Mouse (Mus musculus) heart, postnatal 0 days (tissue): Measurements from ENCODE around the gene Gm17606. TPM values are rescaled to one million over a fixed set of nuclear protein-coding genes. Genes with fewer than 3 reads are reported as not detected.

ENCODE experiments used
- ATAC-seq: fragments of 200-750 bp; cut with Nextera tagmentation; 2 replicates; pipeline ENCODE4 v1.8.0; 2017; ENCODE audit warnings: low read depth, moderate number of reproducible peaks, moderate library complexity; ENCODE audit not compliant: insufficient read depth
- DNase-seq: peaks from one replicate; pipeline ENCODE4 v3.0.0-alpha.2; 2016; ENCODE audit warnings: low spot score
- H3K27ac ChIP-seq: fragments of 300-500 bp; sonication (generic); 2 replicates; pipeline ENCODE4 v1.5.1; 2014; ENCODE audit warnings: low read depth, mild to moderate bottlenecking
- H3K27me3 ChIP-seq: fragments of 300-500 bp; sonication (generic); 2 replicates; pipeline ENCODE4 v1.6.1; 2014; ENCODE audit warnings: low read length, mixed read lengths; ENCODE audit not compliant: control insufficient read depth, insufficient read depth
- H3K36me3 ChIP-seq: fragments of 300-500 bp; sonication (generic); replicated peaks from 2 replicates; pipeline ENCODE4 v1.6.1; 2014; ENCODE audit warnings: low read length, mixed read lengths; ENCODE audit not compliant: control insufficient read depth, insufficient read depth
- H3K4me1 ChIP-seq: fragments of 300-500 bp; sonication (generic); 2 replicates; pipeline ENCODE4 v1.6.1; 2014; ENCODE audit warnings: antibody characterized with exemption; ENCODE audit not compliant: control insufficient read depth, insufficient read depth
- H3K4me2 ChIP-seq: fragments of 300-500 bp; sonication (generic); 2 replicates; pipeline ENCODE4 v1.6.1; 2014; ENCODE audit warnings: low read depth, mild to moderate bottlenecking, low read length, moderate library complexity
- H3K4me3 ChIP-seq: fragments of 300-500 bp; sonication (generic); 2 replicates; pipeline ENCODE4 v1.5.1; 2014; ENCODE audit warnings: low read depth, low read length
- H3K9ac ChIP-seq: fragments of 300-500 bp; sonication (generic); replicated peaks from 2 replicates; pipeline ENCODE4 v1.6.1; 2014; ENCODE audit warnings: low read depth, low read length, mixed read lengths
- H3K9me3 ChIP-seq: fragments of 300-500 bp; sonication (generic); replicated peaks from 2 replicates; pipeline ENCODE4 v1.6.1; 2016; ENCODE audit warnings: low read length; ENCODE audit not compliant: control insufficient read depth
- CTCF ChIP-seq: IDR thresholded peaks from 2 replicates; pipeline ENCODE4 v1.5.1; 2016; ENCODE audit warnings: antibody characterized with exemption, control low read depth, low read depth
- EP300 ChIP-seq: IDR thresholded peaks from 2 replicates; pipeline ENCODE4 v1.6.1; 2016; ENCODE audit warnings: antibody characterized with exemption, low read depth
- WGBS: fragments of 180-500 bp; shearing (Covaris S2); extraction: QIAGEN DNeasy Blood & Tissue Kit; methylation state at CpG from one replicate; pipeline ENCODE4 v1.1.7; 2014; 5-methylcytosine and 5-hydroxymethylcytosine counted together
- polyA plus RNA-seq: library from polyadenylated mRNA; unstranded; fragments of >200 nt; fragmentation: Nextera tagmentation; extraction: Ambion mirVana; gene quantifications from 2 replicates; pipeline ENCODE4 v1.2.1, GENCODE M21; 2015
- total RNA-seq: library from RNA; depleted of rRNA; stranded (reverse); fragments of >200 nt; gene quantifications from 2 replicates; pipeline ENCODE4 v1.2.3, GENCODE M21; 2014; ENCODE audit warnings: low replicate concordance

Gm17606 gene
- total and polyA plus RNA-seq, 2 experiments from 2014 or later, result not detected

GRCm38 (mm10) chr14:54678657-54679304 lies 38.0 kb downstream of the Gm17606 start:
- H3K4me2 ChIP-seq, result no peak overlapping the region
- no peak overlapping the region for H3K4me3 ChIP-seq
- ATAC-seq (no peak), DNase-seq (no peak)
- H3K9ac ChIP-seq, result no peak overlapping the region
- peaks cover 67% of the 10 kb centered on the region for H3K36me3 ChIP-seq
- no peaks in the 10 kb centered on the region for H3K9me3 ChIP-seq
- H3K27me3 ChIP-seq, result no peaks in the 10 kb centered on the region
- H3K4me1 ChIP-seq, result no peaks in the 10 kb centered on the region; the same call in 1 of the 2 replicates
- TF ChIP-seq EP300 (no peak), CTCF (no peak)
- 88% methylated on average over 16 of the region's 16 CpGs for WGBS
- no peak overlapping the region for H3K27ac ChIP-seq

- Histone ChIP-seq H3K9me3 (no peaks in the 10 kb centered on the region), H3K4me3 (no peak overlapping the region), H3K9ac (no peak overlapping the region), H3K27me3 (no peaks in the 10 kb centered on the region), H3K4me1 (peaks cover 7% of the 10 kb centered on the region), H3K27ac (no peak overlapping the region), H3K36me3 (peaks cover 40% of the 10 kb centered on the region), H3K4me2 (no peak overlapping the region)
- DNase-seq (no peak), ATAC-seq (no peak)
- TF ChIP-seq EP300, result no peak
- no peak for TF ChIP-seq CTCF
- WGBS, result 80% methylated on average over 3 of the region's 3 CpGs
Measured at GRCm38 (mm10) chr14:54682396-54682795, 41.6 kb downstream of the Gm17606 start.

GRCm38 (mm10) chr14:54685471-54685870 lies 44.7 kb downstream of the Gm17606 start:
- H3K27ac ChIP-seq, result peak overlapping the region; percentile 97
- ATAC-seq, result no peak
- 7% methylated on average over 8 of the region's 8 CpGs for WGBS
- peak overlapping the region; percentile 85 for H3K4me2 ChIP-seq
- H3K36me3 ChIP-seq, result peaks cover 32% of the 10 kb centered on the region
- peak overlapping the region; percentile 93 for H3K9ac ChIP-seq
- no peaks in the 10 kb centered on the region for H3K27me3 ChIP-seq
- DNase-seq, result no peak
- H3K4me3 ChIP-seq, result peak overlapping the region; percentile 87
- H3K9me3 ChIP-seq, result no peaks in the 10 kb centered on the region
- peaks cover 11% of the 10 kb centered on the region for H3K4me1 ChIP-seq
- TF ChIP-seq CTCF (no peak), EP300 (no peak)

- DNase-seq (peak; percentile 94), ATAC-seq (peak; percentile 67)
- Histone ChIP-seq H3K4me1 (peaks cover 11% of the 10 kb centered on the region), H3K27me3 (no peaks in the 10 kb centered on the region), H3K9me3 (no peaks in the 10 kb centered on the region), H3K36me3 (peaks cover 38% of the 10 kb centered on the region), H3K4me3 (peak within 1 kb of the TSS; percentile 87), H3K4me2 (peak within 1 kb of the TSS; percentile 85), H3K27ac (peak within 1 kb of the TSS; percentile 97), H3K9ac (peak within 1 kb of the TSS; percentile 93)
- WGBS, result under 1% methylated on average over 38 of the region's 41 CpGs
- 0 out of 2 replicates have a peak, but pooled peaks have one; percentile 42 for TF ChIP-seq EP300
- TF ChIP-seq CTCF, result peak; percentile 38
Measured at GRCm38 (mm10) chr14:54686063-54686521, 45.3 kb downstream of the Gm17606 start, which contains the start of gene 1700123O20Rik. 1700123O20Rik (plus strand) TSS chr14:54686216.

GRCm38 (mm10) chr14:54686522-54687143 lies 45.9 kb downstream of the Gm17606 start, which contains the start of gene Acin1:
Acin1 (minus strand) TSS chr14:54686931.
- ATAC-seq (peak; percentile 95), DNase-seq (peak; percentile 99)
- TF ChIP-seq EP300 (0 out of 2 replicates have a peak, but pooled peaks have one; percentile 6), CTCF (no peak)
- Histone ChIP-seq H3K4me1 (peaks cover 11% of the 10 kb centered on the region), H3K4me3 (peak within 1 kb of the TSS; percentile 87), H3K9ac (peak within 1 kb of the TSS; percentile 93), H3K27me3 (no peaks in the 10 kb centered on the region), H3K9me3 (no peaks in the 10 kb centered on the region), H3K4me2 (peak within 1 kb of the TSS; percentile 85), H3K27ac (peak within 1 kb of the TSS; percentile 97), H3K36me3 (peaks cover 38% of the 10 kb centered on the region)
- under 1% methylated on average over 44 of the region's 44 CpGs for WGBS
